In genomic region chr12:33303384-33303770, GRCm38 (mm10) we compare ENCODE assay signal across 8 mouse cellular contexts.
DNase-seq lines count a peak whose midpoint lies in the region; ATAC-seq and TF ChIP-seq lines count a peak whose summit lies in the region.

No protein-coding gene starts in this region.

- H3K9me3 ChIP-seq in heart, postnatal 0 days (replicated peaks; ENCODE audit: control insufficient read depth, low read length): no peaks in the 10 kb centered on the region
- H3K9me3 ChIP-seq in embryonic facial prominence, embryonic 11.5 days (replicated peaks; ENCODE audit: control insufficient read depth, low read length): no peaks in the 10 kb centered on the region
- no peaks in the 10 kb centered on the region for H3K9me3 ChIP-seq in midbrain, embryonic 10.5 days (replicated peaks)

- H3K4me1 ChIP-seq in heart, postnatal 0 days (ENCODE audit: control insufficient read depth, insufficient read depth): peaks cover 5% of the 10 kb centered on the region; the same call in 1 of the 2 replicates
- no peaks in the 10 kb centered on the region for H3K4me1 ChIP-seq in embryonic facial prominence, embryonic 11.5 days (ENCODE audit: control insufficient read depth, insufficient read depth, low read length)
- peaks cover 14% of the 10 kb centered on the region; the same call in 1 of the 2 replicates for H3K4me1 ChIP-seq in kidney, adult 2 months (ENCODE audit: control insufficient read depth, insufficient read depth, low read length)
- H3K4me1 ChIP-seq in midbrain, embryonic 10.5 days: peaks cover 27% of the 10 kb centered on the region

- TF ChIP-seq CTCF in heart, postnatal 0 days (IDR thresholded peaks at IDR 0.05; ENCODE audit: low read depth): no peak
- no peak for TF ChIP-seq CTCF in kidney, adult 2 months (conservative IDR thresholded peaks at IDR 0.05; ENCODE audit: insufficient read depth, insufficient read length, low read depth, low read length)

- WGBS in heart, postnatal 0 days: 12% methylated on average over 9 of the region's 9 CpGs
- 3% methylated on average over 9 of the region's 9 CpGs for WGBS in embryonic facial prominence, embryonic 11.5 days
- 3% methylated on average over 9 of the region's 9 CpGs for WGBS in kidney, adult 2 months
- WGBS in midbrain, embryonic 10.5 days: 1% methylated on average over 9 of the region's 9 CpGs

- no peak for TF ChIP-seq POLR2A in kidney, adult 2 months (IDR thresholded peaks at IDR 0.05; ENCODE audit: low read depth, low read length)

- H3K27me3 ChIP-seq in heart, postnatal 0 days (ENCODE audit: control insufficient read depth, insufficient read depth, low read length): no peaks in the 10 kb centered on the region
- H3K27me3 ChIP-seq in embryonic facial prominence, embryonic 11.5 days (ENCODE audit: control insufficient read depth, insufficient read depth, low read length): no peaks in the 10 kb centered on the region
- H3K27me3 ChIP-seq in kidney, adult 2 months (replicated peaks; ENCODE audit: control insufficient read depth, insufficient read depth, low read length): no peaks in the 10 kb centered on the region
- H3K27me3 ChIP-seq in midbrain, embryonic 10.5 days (ENCODE audit: low read depth, poor library complexity, severe bottlenecking): peaks cover 34% of the 10 kb centered on the region

- peak overlapping the region; percentile 79 for H3K4me2 ChIP-seq in heart, postnatal 0 days (ENCODE audit: low read depth, low read length)
- H3K4me2 ChIP-seq in embryonic facial prominence, embryonic 11.5 days (ENCODE audit: low read depth, low read length): peak overlapping the region; percentile 84

- no peak for TF ChIP-seq EP300 in heart, postnatal 0 days (IDR thresholded peaks at IDR 0.05; ENCODE audit: low read depth)

- H3K27ac ChIP-seq in heart, postnatal 0 days (ENCODE audit: low read depth): peak overlapping the region; percentile 85
- no peak overlapping the region for H3K27ac ChIP-seq in embryonic facial prominence, embryonic 11.5 days (replicated peaks; ENCODE audit: low read depth, low read length)
- peak overlapping the region; percentile 58 for H3K27ac ChIP-seq in kidney, adult 2 months (ENCODE audit: insufficient read depth, low read depth, low read length)
- no peak overlapping the region for H3K27ac ChIP-seq in midbrain, embryonic 10.5 days (replicated peaks)

- DNase-seq in heart, postnatal 0 days (ENCODE audit: low spot score): no peak
- no peak for DNase-seq in heart, adult 11 months
- DNase-seq in embryonic facial prominence, embryonic 11.5 days (ENCODE audit: low spot score): no peak
- peak; percentile 75 for DNase-seq in kidney, adult 2 months
- DNase-seq in midbrain, embryonic 10.5 days (ENCODE audit: low spot score): no peak
- no peak for DNase-seq in adrenal gland, adult 8-10 months
- DNase-seq in adipocyte (ENCODE audit: low spot score): no peak
- DNase-seq in layer of hippocampus, postnatal 25 days (ENCODE audit: extremely low spot score in 1 of 2, low spot score in 1 of 2): no peak

- peak overlapping the region; percentile 65; the same call in 1 of the 2 replicates for H3K9ac ChIP-seq in heart, postnatal 0 days (replicated peaks; ENCODE audit: low read depth, low read length)
- peak overlapping the region; percentile 39 for H3K9ac ChIP-seq in embryonic facial prominence, embryonic 11.5 days (replicated peaks; ENCODE audit: low read length)

- no peaks in the 10 kb centered on the region for H3K36me3 ChIP-seq in heart, postnatal 0 days (replicated peaks; ENCODE audit: control insufficient read depth, insufficient read depth, low read length)
- H3K36me3 ChIP-seq in embryonic facial prominence, embryonic 11.5 days (replicated peaks; ENCODE audit: control insufficient read depth, insufficient read depth, low read depth, low read length): no peaks in the 10 kb centered on the region
- no peaks in the 10 kb centered on the region for H3K36me3 ChIP-seq in kidney, adult 2 months (ENCODE audit: control insufficient read depth, insufficient read depth, low read length)
- H3K36me3 ChIP-seq in midbrain, embryonic 10.5 days: no peaks in the 10 kb centered on the region

- ATAC-seq in heart, postnatal 0 days (ENCODE audit: insufficient read depth, low read depth): no peak
- 0 out of 2 replicates have a peak, but pooled peaks have one; percentile 41 for ATAC-seq in embryonic facial prominence, embryonic 11.5 days (replicated peaks; ENCODE audit: insufficient number of reproducible peaks, low FRiP score, low TSS enrichment, low read depth)

- H3K4me3 ChIP-seq in heart, postnatal 0 days (ENCODE audit: low read depth, low read length): peak overlapping the region; percentile 73
- H3K4me3 ChIP-seq in embryonic facial prominence, embryonic 11.5 days (ENCODE audit: low read depth, low read length): peak overlapping the region; percentile 40
- peak overlapping the region; percentile 61 for H3K4me3 ChIP-seq in kidney, adult 2 months (ENCODE audit: insufficient read depth, low read depth, low read length)
- H3K4me3 ChIP-seq in midbrain, embryonic 10.5 days: peak overlapping the region; percentile 57

Comparison
In these comparisons a context has a peak if more than half of its experiments do, and no peak if none do; other contexts are left out.
1. H3K27ac ChIP-seq: peak in heart, postnatal 0 days (single experiment) and kidney, adult 2 months (single experiment); none in embryonic facial prominence, embryonic 11.5 days (single experiment) and midbrain, embryonic 10.5 days (single experiment).
2. Peak in every context shown above with its lines, with median percentiles within 50 percentile points of each other: H3K4me3 ChIP-seq.